15 mouse cellular contexts compared by ENCODE assay signal in the genomic region with DNA sequence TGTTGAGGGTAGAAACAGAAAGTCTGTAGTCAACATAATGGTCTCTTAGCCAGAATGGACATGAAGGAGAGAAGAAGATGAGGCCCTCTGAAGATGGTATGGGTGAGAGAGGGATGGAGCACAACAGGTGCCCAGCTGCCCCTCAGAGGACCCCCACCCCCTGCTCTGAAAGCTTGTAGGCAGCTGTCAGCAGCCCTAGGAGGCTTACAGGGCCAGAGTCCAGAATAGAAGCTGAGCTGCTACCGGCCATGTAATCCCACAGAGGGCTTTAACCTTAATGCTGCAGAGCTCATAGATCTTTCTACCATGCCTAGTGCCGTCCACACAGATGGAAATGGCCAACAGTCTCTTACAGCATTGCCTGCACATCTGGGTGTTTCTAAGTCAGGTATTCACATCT.
"Had no signal": no experiment of that assay in that cellular context is flagged by ENCODE, and none has a peak within 500 bp of the region (broad histone marks: within the 10 kb centered on the region; RNA-seq: fewer than 3 reads in every experiment).

No protein-coding gene starts in this region.

- ATAC-seq: liver, embryonic 12.5 days had no signal

- H3K27ac ChIP-seq: layer of hippocampus, adult 2 months; limb, embryonic 15.5 days; liver, embryonic 12.5 days; macrophage; neural tube, embryonic 12.5 days; stomach, embryonic 15.5 days had no signal

- H3K9me3 ChIP-seq: limb, embryonic 15.5 days; liver, embryonic 12.5 days; neural tube, embryonic 12.5 days; stomach, embryonic 15.5 days had no signal

- H3K36me3 ChIP-seq: limb, embryonic 15.5 days; liver, embryonic 12.5 days; neural tube, embryonic 12.5 days; stomach, embryonic 15.5 days had no signal

- H3K4me2 ChIP-seq: limb, embryonic 15.5 days; liver, embryonic 12.5 days; lung, embryonic 14.5 days; neural tube, embryonic 12.5 days; stomach, embryonic 15.5 days had no signal

- H3K4me3 ChIP-seq: layer of hippocampus, adult 2 months; limb, embryonic 15.5 days; liver, embryonic 12.5 days; megakaryocyte, embryonic 14.5 days; neural tube, embryonic 12.5 days; stomach, embryonic 15.5 days had no signal

- H3K9ac ChIP-seq: limb, embryonic 15.5 days; liver, embryonic 12.5 days; lung, embryonic 14.5 days; neural tube, embryonic 12.5 days; stomach, embryonic 15.5 days had no signal

- DNase-seq: kidney, adult 11 months; kidney, postnatal 10 days; kidney, postnatal 4 days; lung, embryonic 14.5 days; lung, postnatal 14 days; midbrain, embryonic 14.5 days; thymus, adult 2 months; thymus, postnatal 25 days had no signal

- H3K27me3 ChIP-seq: limb, embryonic 15.5 days; liver, embryonic 12.5 days; neural tube, embryonic 12.5 days; stomach, embryonic 15.5 days had no signal

- H3K4me1 ChIP-seq: liver, embryonic 12.5 days; megakaryocyte, embryonic 14.5 days; stomach, embryonic 15.5 days had no signal
